Mouse (Mus musculus) forebrain, embryonic 11.5 days (tissue): ENCODE measurements around the gene Aldh1l2. TPM values are rescaled to one million over a fixed set of nuclear protein-coding genes. Genes with fewer than 3 reads are reported as not detected.

Experiments
- polyA plus RNA-seq: library from polyadenylated mRNA; unstranded; fragments of >200 nt; fragmentation: Nextera tagmentation; extraction: Ambion mirVana; gene quantifications from 2 replicates; pipeline ENCODE4 v1.2.1, GENCODE M21; 2014

Aldh1l2 gene
- polyA plus RNA-seq, 1 experiment from 2014 or later, result 7.1 TPM

Other genes starting within 250 kb of the Aldh1l2 start
- gene Slc41a2, start 196.3 kb downstream of the Aldh1l2 start, polyA plus RNA-seq, result 0.56 and 1.2 TPM in 2 replicates
- gene D10Wsu102e, start 173.9 kb downstream of the Aldh1l2 start, polyA plus RNA-seq, result 1.4 and 1.6 TPM in 2 replicates
- 28.9 and 36.5 TPM in 2 replicates for gene Washc4, start 9.6 kb upstream of the Aldh1l2 start, polyA plus RNA-seq
- 41.1 and 42.0 TPM in 2 replicates for gene Appl2, start 114.6 kb upstream of the Aldh1l2 start, polyA plus RNA-seq
- gene 1500009L16Rik, start 188.7 kb upstream of the Aldh1l2 start, polyA plus RNA-seq, result 43.2 and 44.0 TPM in 2 replicates